Mouse (Mus musculus) midbrain, embryonic 15.5 days (tissue): ENCODE measurements at regions not wholly inside any gene's neighbourhood (a gene's known extent, or its start where the extent isn't known, plus 50 kb on each side); places are given as distances from the start of the nearest gene placed in this dataset.

Experiments
- ATAC-seq: fragments of 200-750 bp; cut with Nextera tagmentation; replicated peaks from 2 replicates; pipeline ENCODE4 v1.8.0; 2017; ENCODE audit warnings: moderate TSS enrichment
- H3K27ac ChIP-seq: fragments of 300-500 bp; sonication (generic); 2 replicates; pipeline ENCODE4 v1.5.1; 2015; ENCODE audit warnings: mild to moderate bottlenecking, inconsistent platforms
- H3K27me3 ChIP-seq: fragments of 300-500 bp; sonication (generic); replicated peaks from 2 replicates; pipeline ENCODE4 v1.6.1; 2015; ENCODE audit warnings: inconsistent platforms
- H3K36me3 ChIP-seq: fragments of 300-500 bp; sonication (generic); replicated peaks from 2 replicates; pipeline ENCODE4 v1.6.1; 2015; ENCODE audit warnings: inconsistent platforms
- H3K4me1 ChIP-seq: fragments of 300-500 bp; sonication (generic); 2 replicates; pipeline ENCODE4 v1.6.1; 2015; ENCODE audit warnings: inconsistent platforms
- H3K4me2 ChIP-seq: fragments of 300-500 bp; sonication (generic); 2 replicates; pipeline ENCODE4 v1.6.1; 2015; ENCODE audit warnings: inconsistent platforms, mild to moderate bottlenecking, moderate library complexity
- H3K4me3 ChIP-seq: fragments of 300-500 bp; sonication (generic); 2 replicates; pipeline ENCODE4 v1.5.1; 2015; ENCODE audit warnings: mild to moderate bottlenecking, inconsistent platforms
- H3K9ac ChIP-seq: fragments of 300-500 bp; sonication (generic); 2 replicates; pipeline ENCODE4 v1.6.1; 2015; ENCODE audit warnings: mild to moderate bottlenecking, inconsistent platforms
- H3K9me3 ChIP-seq: fragments of 300-500 bp; sonication (generic); 2 replicates; pipeline ENCODE4 v1.6.1; 2016; ENCODE audit warnings: inconsistent platforms
- WGBS: fragments of 180-500 bp; shearing (Covaris S2); methylation state at CpG from one replicate; pipeline ENCODE4 v1.1.7; 2015; ENCODE audit warnings: mixed read lengths; 5-methylcytosine and 5-hydroxymethylcytosine counted together

DNA sequence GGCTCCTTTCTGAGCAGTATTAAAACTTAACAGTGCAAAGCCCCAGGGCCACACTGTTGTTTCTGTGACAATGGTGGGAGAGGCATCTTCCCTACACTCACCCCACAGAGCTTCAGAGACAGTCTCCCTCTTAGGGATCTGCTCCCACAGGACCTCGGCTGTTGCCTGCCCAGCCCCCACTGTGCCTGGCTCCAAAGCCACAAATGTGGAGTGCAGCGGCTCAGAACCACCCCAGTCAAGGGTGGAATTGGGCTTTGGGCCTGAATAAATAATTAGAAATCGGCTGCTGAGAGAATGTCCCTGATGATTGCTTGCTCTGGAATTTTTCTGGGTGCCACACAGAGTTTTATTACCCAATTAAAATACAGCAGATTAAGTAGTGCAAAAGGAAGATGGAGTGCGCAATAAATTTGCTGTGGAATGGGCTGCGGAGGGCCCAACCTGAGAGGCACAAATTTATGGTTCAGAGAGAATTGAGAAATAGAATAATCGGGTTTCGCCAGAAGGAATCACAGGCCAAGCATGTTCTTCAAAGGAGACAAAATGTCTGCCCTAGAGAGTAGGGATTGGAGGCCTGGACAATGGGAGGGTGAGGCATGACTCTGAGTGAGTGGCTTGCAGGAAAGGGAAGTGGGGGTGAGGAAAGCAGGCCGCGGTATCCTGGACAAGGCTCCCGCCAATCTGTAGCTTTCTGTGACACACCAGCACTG is 56.4 kb downstream of the Cd24a start:
- H3K4me1 ChIP-seq: no peaks in the 10 kb centered on the region
- H3K9ac ChIP-seq: no peak overlapping the region
- no peak overlapping the region for H3K4me3 ChIP-seq
- no peak overlapping the region for H3K4me2 ChIP-seq
- H3K27me3 ChIP-seq: no peaks in the 10 kb centered on the region
- ATAC-seq: no peak
- H3K27ac ChIP-seq: no peak overlapping the region
- 76% methylated on average over 10 of the region's 10 CpGs for WGBS
- no peaks in the 10 kb centered on the region for H3K36me3 ChIP-seq
- no peaks in the 10 kb centered on the region for H3K9me3 ChIP-seq

- Histone ChIP-seq H3K4me2 (no peak overlapping the region), H3K9me3 (no peaks in the 10 kb centered on the region), H3K4me3 (no peak overlapping the region), H3K4me1 (no peaks in the 10 kb centered on the region), H3K27ac (no peak overlapping the region), H3K27me3 (no peaks in the 10 kb centered on the region), H3K36me3 (no peaks in the 10 kb centered on the region), H3K9ac (no peak overlapping the region)
- WGBS: 76% methylated on average over 14 of the region's 14 CpGs
- ATAC-seq: no peak
Measured at GRCm38 (mm10) chr10:43641169-43641945, 63.3 kb downstream of the Cd24a start.

- Histone ChIP-seq H3K9ac (no peak overlapping the region), H3K27ac (no peak overlapping the region), H3K27me3 (no peaks in the 10 kb centered on the region), H3K36me3 (no peaks in the 10 kb centered on the region), H3K4me2 (no peak overlapping the region), H3K4me3 (no peak overlapping the region), H3K4me1 (no peaks in the 10 kb centered on the region), H3K9me3 (no peaks in the 10 kb centered on the region)
- ATAC-seq: no peak
- WGBS: 77% methylated on average over 4 of the region's 4 CpGs
Measured at GRCm38 (mm10) chr10:43646326-43646725, 68.2 kb downstream of the Cd24a start.

- WGBS: 94% methylated on average over 6 of the region's 6 CpGs
- H3K4me1 ChIP-seq: no peaks in the 10 kb centered on the region
- no peak for ATAC-seq
- H3K4me3 ChIP-seq: no peak overlapping the region
- H3K9me3 ChIP-seq: no peaks in the 10 kb centered on the region
- H3K4me2 ChIP-seq: no peak overlapping the region
- H3K9ac ChIP-seq: no peak overlapping the region
- no peak overlapping the region for H3K27ac ChIP-seq
- no peaks in the 10 kb centered on the region for H3K27me3 ChIP-seq
- no peaks in the 10 kb centered on the region for H3K36me3 ChIP-seq
Measured at GRCm38 (mm10) chr10:43646965-43647364, 68.9 kb downstream of the Cd24a start.

GRCm38 (mm10) chr10:43648186-43648585 is 70.1 kb downstream of the Cd24a start:
- no peaks in the 10 kb centered on the region for H3K9me3 ChIP-seq
- H3K9ac ChIP-seq: no peak overlapping the region
- H3K4me1 ChIP-seq: no peaks in the 10 kb centered on the region
- 61% methylated on average over 5 of the region's 5 CpGs for WGBS
- H3K4me2 ChIP-seq: no peak overlapping the region
- no peaks in the 10 kb centered on the region for H3K36me3 ChIP-seq
- no peaks in the 10 kb centered on the region for H3K27me3 ChIP-seq
- H3K4me3 ChIP-seq: no peak overlapping the region
- no peak overlapping the region for H3K27ac ChIP-seq
- ATAC-seq: no peak

GRCm38 (mm10) chr10:43648815-43649447 is 70.8 kb downstream of the Cd24a start:
- Histone ChIP-seq H3K4me3 (no peak overlapping the region), H3K27ac (no peak overlapping the region), H3K36me3 (no peaks in the 10 kb centered on the region), H3K9me3 (no peaks in the 10 kb centered on the region), H3K4me2 (no peak overlapping the region), H3K9ac (no peak overlapping the region), H3K4me1 (no peaks in the 10 kb centered on the region), H3K27me3 (no peaks in the 10 kb centered on the region)
- 84% methylated on average over 6 of the region's 6 CpGs for WGBS
- ATAC-seq: no peak

DNA sequence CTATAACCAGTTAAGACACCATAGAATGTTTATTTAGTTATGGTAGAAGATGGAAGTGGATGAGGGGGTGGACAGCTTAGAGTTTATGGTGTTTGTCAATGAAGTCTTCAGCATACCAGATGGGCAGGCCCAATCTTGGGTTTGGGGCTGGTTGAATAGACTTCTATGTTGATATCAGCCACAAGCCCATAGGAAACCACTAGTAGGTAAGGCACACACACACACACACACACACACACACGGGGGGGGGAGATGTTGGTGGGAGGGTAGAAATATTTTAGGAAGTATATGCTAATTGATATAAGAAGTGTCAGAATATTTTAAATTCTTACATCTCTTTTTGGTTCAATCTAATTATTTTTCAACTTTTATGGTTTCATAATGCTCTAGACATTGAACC is 72.4 kb downstream of the Cd24a start:
- Histone ChIP-seq H3K9me3 (no peaks in the 10 kb centered on the region), H3K4me1 (no peaks in the 10 kb centered on the region; the same call in 1 of the 2 replicates), H3K4me3 (no peak overlapping the region), H3K27me3 (no peaks in the 10 kb centered on the region), H3K27ac (no peak overlapping the region), H3K4me2 (no peak overlapping the region), H3K9ac (no peak overlapping the region), H3K36me3 (no peaks in the 10 kb centered on the region)
- no peak for ATAC-seq
- 74% methylated on average over 1 of the region's 1 CpGs for WGBS

GRCm38 (mm10) chr10:43651505-43651904 is 73.4 kb downstream of the Cd24a start:
- no peak overlapping the region for H3K27ac ChIP-seq
- no peak overlapping the region for H3K4me2 ChIP-seq
- no peaks in the 10 kb centered on the region; the same call in 1 of the 2 replicates for H3K4me1 ChIP-seq
- H3K9ac ChIP-seq: no peak overlapping the region
- no peak for ATAC-seq
- no peaks in the 10 kb centered on the region for H3K9me3 ChIP-seq
- H3K4me3 ChIP-seq: no peak overlapping the region
- 83% methylated on average over 5 of the region's 5 CpGs for WGBS
- H3K36me3 ChIP-seq: no peaks in the 10 kb centered on the region
- no peaks in the 10 kb centered on the region for H3K27me3 ChIP-seq

- Histone ChIP-seq H3K4me2 (no peak overlapping the region), H3K27me3 (no peaks in the 10 kb centered on the region), H3K4me3 (no peak overlapping the region), H3K4me1 (no peaks in the 10 kb centered on the region; the same call in 1 of the 2 replicates), H3K27ac (no peak overlapping the region), H3K36me3 (no peaks in the 10 kb centered on the region), H3K9ac (no peak overlapping the region), H3K9me3 (no peaks in the 10 kb centered on the region)
- ATAC-seq: no peak
- WGBS: 84% methylated on average over 13 of the region's 13 CpGs
Measured at GRCm38 (mm10) chr10:43651915-43652314, 73.8 kb downstream of the Cd24a start.

- no peaks in the 10 kb centered on the region for H3K27me3 ChIP-seq
- ATAC-seq: peak; percentile 14; the same call in 1 of the 2 replicates
- no peak overlapping the region for H3K4me3 ChIP-seq
- no peaks in the 10 kb centered on the region for H3K36me3 ChIP-seq
- H3K27ac ChIP-seq: 0 out of 2 replicates have a peak overlapping the region, but pooled peaks have one; percentile 31
- H3K9ac ChIP-seq: no peak overlapping the region
- 75% methylated on average over 8 of the region's 8 CpGs for WGBS
- no peaks in the 10 kb centered on the region; the same call in 1 of the 2 replicates for H3K4me1 ChIP-seq
- H3K9me3 ChIP-seq: no peaks in the 10 kb centered on the region
- H3K4me2 ChIP-seq: no peak overlapping the region
Measured at GRCm38 (mm10) chr10:43655082-43655671, 77.1 kb downstream of the Cd24a start.

- H3K4me1 ChIP-seq: no peaks in the 10 kb centered on the region; the same call in 1 of the 2 replicates
- no peaks in the 10 kb centered on the region for H3K36me3 ChIP-seq
- no peak overlapping the region for H3K4me3 ChIP-seq
- H3K4me2 ChIP-seq: no peak overlapping the region
- no peaks in the 10 kb centered on the region for H3K9me3 ChIP-seq
- H3K27me3 ChIP-seq: no peaks in the 10 kb centered on the region
- 0 out of 2 replicates have a peak overlapping the region, but pooled peaks have one; percentile 31 for H3K27ac ChIP-seq
- ATAC-seq: peak; percentile 80
- H3K9ac ChIP-seq: no peak overlapping the region
- WGBS: 31% methylated on average over 2 of the region's 2 CpGs
Measured at GRCm38 (mm10) chr10:43655680-43656079, 77.6 kb downstream of the Cd24a start.

- Histone ChIP-seq H3K36me3 (no peaks in the 10 kb centered on the region), H3K4me1 (no peaks in the 10 kb centered on the region; the same call in 1 of the 2 replicates), H3K9me3 (no peaks in the 10 kb centered on the region), H3K27me3 (no peaks in the 10 kb centered on the region), H3K4me2 (no peak overlapping the region), H3K9ac (no peak overlapping the region), H3K4me3 (no peak overlapping the region), H3K27ac (0 out of 2 replicates have a peak overlapping the region, but pooled peaks have one; percentile 31)
- ATAC-seq: no peak; the same call in 1 of the 2 replicates
- 77% methylated on average over 2 of the region's 2 CpGs for WGBS
Measured at GRCm38 (mm10) chr10:43656207-43656606, 78.1 kb downstream of the Cd24a start.
